Comparison of ENCODE assay signal across 25 mouse cellular contexts in the genomic region with DNA sequence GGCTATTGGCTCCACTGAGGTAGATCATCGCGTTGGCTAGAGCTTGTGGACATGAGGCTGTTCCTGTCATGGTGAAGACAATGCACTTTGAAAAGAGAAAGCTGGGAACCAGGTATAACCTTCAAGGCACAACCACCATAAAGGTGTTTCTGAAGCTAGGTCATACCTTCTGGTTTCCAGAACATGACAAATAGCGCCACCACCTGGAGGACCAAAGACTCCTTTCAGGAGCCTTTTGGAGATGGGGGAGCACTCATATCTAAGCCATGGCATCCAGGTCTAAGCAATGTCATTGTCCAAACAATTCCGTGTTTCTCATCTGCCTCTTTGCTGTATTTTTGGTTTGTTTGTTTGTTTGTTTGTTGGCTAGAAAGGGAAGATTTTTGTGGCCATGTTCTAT.
A peak's percentile ranks its signal among the peaks of the same experiment; 100 is the strongest.
DNase-seq lines count a peak whose midpoint lies in the region; ATAC-seq and TF ChIP-seq lines count a peak whose summit lies in the region.
"Had no signal": no experiment of that assay in that cellular context is flagged by ENCODE, and none has a peak within 500 bp of the region (broad histone marks: within the 10 kb centered on the region; RNA-seq: fewer than 3 reads in every experiment).

No protein-coding gene starts in this region.

- no peaks in the 10 kb centered on the region for H3K9me3 ChIP-seq in kidney, postnatal 0 days (replicated peaks; ENCODE audit: low read length)
- no peaks in the 10 kb centered on the region for H3K9me3 ChIP-seq in ES-Bruce4 (replicated peaks; ENCODE audit: control insufficient read depth, insufficient read depth, low read length, poor library complexity, severe bottlenecking)
- H3K9me3 ChIP-seq: embryonic facial prominence, embryonic 10.5 days; forebrain, embryonic 15.5 days; hindbrain, embryonic 12.5 days; liver, embryonic 13.5 days; lung, embryonic 15.5 days; midbrain, embryonic 13.5 days had no signal

- H3K27me3 ChIP-seq in kidney, postnatal 0 days (ENCODE audit: insufficient read depth, low read length): no peaks in the 10 kb centered on the region
- no peaks in the 10 kb centered on the region for H3K27me3 ChIP-seq in ES-Bruce4 (ENCODE audit: control insufficient read depth, insufficient read depth, low read length, poor library complexity, severe bottlenecking)
- H3K27me3 ChIP-seq: forebrain, embryonic 15.5 days; heart, embryonic 12.5 days; hindbrain, embryonic 12.5 days; limb, embryonic 12.5 days; liver, embryonic 13.5 days; lung, embryonic 15.5 days; megakaryocyte, embryonic 14.5 days; midbrain, embryonic 13.5 days had no signal

- H3K4me3 ChIP-seq in kidney, postnatal 0 days (replicated peaks; ENCODE audit: low read depth, low read length): no peak overlapping the region
- no peak overlapping the region for H3K4me3 ChIP-seq in ES-Bruce4 (ENCODE audit: low read depth, low read length)
- H3K4me3 ChIP-seq: embryonic facial prominence, embryonic 10.5 days; forebrain, embryonic 15.5 days; heart, embryonic 12.5 days; hindbrain, embryonic 12.5 days; limb, embryonic 12.5 days; liver, embryonic 13.5 days; lung, embryonic 15.5 days; megakaryocyte, embryonic 14.5 days; midbrain, embryonic 13.5 days had no signal

- H3K9ac ChIP-seq in kidney, postnatal 0 days (ENCODE audit: low read depth, low read length): no peak overlapping the region
- no peak overlapping the region for H3K9ac ChIP-seq in ES-Bruce4 (ENCODE audit: low read depth, poor library complexity, severe bottlenecking)
- H3K9ac ChIP-seq: forebrain, embryonic 15.5 days; heart, embryonic 12.5 days; hindbrain, embryonic 12.5 days; limb, embryonic 12.5 days; liver, embryonic 13.5 days; lung, embryonic 15.5 days; midbrain, embryonic 13.5 days had no signal

- no peaks in the 10 kb centered on the region for H3K36me3 ChIP-seq in kidney, postnatal 0 days (ENCODE audit: insufficient read depth, low read length)
- H3K36me3 ChIP-seq in ES-Bruce4 (ENCODE audit: control insufficient read depth, insufficient read depth, low read length, poor library complexity, severe bottlenecking): no peaks in the 10 kb centered on the region
- H3K36me3 ChIP-seq: embryonic facial prominence, embryonic 10.5 days; forebrain, embryonic 15.5 days; heart, embryonic 12.5 days; hindbrain, embryonic 12.5 days; limb, embryonic 12.5 days; liver, embryonic 13.5 days; lung, embryonic 15.5 days; midbrain, embryonic 13.5 days had no signal

- DNase-seq in kidney, postnatal 0 days (ENCODE audit: low spot score): no peak
- no peak for DNase-seq in kidney, adult 8-10 months
- DNase-seq in 416B (ENCODE audit: low read depth): peak; percentile 6
- peak; percentile 4 for DNase-seq in brain, adult 2 months (ENCODE audit: low read depth, low spot score)
- no peak for DNase-seq in heart, postnatal 14 days
- DNase-seq in right cerebral cortex, postnatal 36 days (ENCODE audit: low spot score in 2 of 2): no peak
- DNase-seq: adrenal gland, postnatal 10 days; B cell, adult 2 months; cerebellum, adult 9-10 months; gastrocnemius, postnatal 25 days; heart, adult 18-20 months; heart, postnatal 10 days; kidney, adult 11 months; kidney, postnatal 10 days; layer of hippocampus, postnatal 36 days; liver, embryonic 13.5 days had no signal

- intact Hi-C loops in heart, postnatal 14 days (cut with DNase I): no loop called here

- H3K27ac ChIP-seq in kidney, postnatal 0 days: no peak overlapping the region
- no peak overlapping the region for H3K27ac ChIP-seq in ES-Bruce4 (ENCODE audit: insufficient read depth, low read length)
- H3K27ac ChIP-seq: embryonic facial prominence, embryonic 10.5 days; forebrain, embryonic 15.5 days; hindbrain, embryonic 12.5 days; limb, embryonic 12.5 days; liver, embryonic 13.5 days; lung, embryonic 15.5 days; midbrain, embryonic 13.5 days had no signal

- WGBS in kidney, postnatal 0 days: 68% methylated on average over 4 of the region's 4 CpGs

- TF ChIP-seq EP300 in ES-Bruce4 (IDR thresholded peaks at IDR 0.05; ENCODE audit: insufficient read depth, low read depth, low read length): no peak

- ATAC-seq in kidney, postnatal 0 days (replicated peaks; ENCODE audit: low FRiP score, low read depth): no peak
- ATAC-seq: forebrain, embryonic 15.5 days; midbrain, embryonic 13.5 days had no signal

- no peak overlapping the region for H3K4me2 ChIP-seq in kidney, postnatal 0 days (ENCODE audit: low read length)
- H3K4me2 ChIP-seq: forebrain, embryonic 15.5 days; heart, embryonic 12.5 days; hindbrain, embryonic 12.5 days; limb, embryonic 12.5 days; liver, embryonic 13.5 days; lung, embryonic 15.5 days; midbrain, embryonic 13.5 days had no signal

- no peaks in the 10 kb centered on the region for H3K4me1 ChIP-seq in kidney, postnatal 0 days (replicated peaks; ENCODE audit: insufficient read depth, low read length)
- H3K4me1 ChIP-seq in ES-Bruce4 (ENCODE audit: control insufficient read depth, insufficient read depth, low read length): no peaks in the 10 kb centered on the region
- H3K4me1 ChIP-seq: embryonic facial prominence, embryonic 10.5 days; forebrain, embryonic 15.5 days; heart, embryonic 12.5 days; hindbrain, embryonic 12.5 days; limb, embryonic 12.5 days; liver, embryonic 13.5 days; lung, embryonic 15.5 days; megakaryocyte, embryonic 14.5 days; midbrain, embryonic 13.5 days had no signal

- peak; percentile 29; the same call in 1 of the 2 replicates for TF ChIP-seq CTCF in kidney, postnatal 0 days (IDR thresholded peaks at IDR 0.05; ENCODE audit: low read depth)
- TF ChIP-seq CTCF in ES-Bruce4 (IDR thresholded peaks at IDR 0.05; ENCODE audit: low read depth, low read length): peak; percentile 13

- no peak for TF ChIP-seq POLR2A in ES-Bruce4 (IDR thresholded peaks at IDR 0.05; ENCODE audit: insufficient read depth, low read length)

Comparison
In these comparisons a context has a peak if more than half of its experiments do, and no peak if none do; other contexts are left out.
1. DNase-seq: peak in 416B (single experiment) and brain, adult 2 months (single experiment); none in kidney, postnatal 0 days (single experiment), kidney, adult 8-10 months (0 of 2), heart, postnatal 14 days (0 of 2) and right cerebral cortex, postnatal 36 days (0 of 2).